8 mouse cellular contexts compared by ENCODE assay signal in genomic region chr8:71537028-71537867, GRCm38 (mm10). TPM values are rescaled to one million over a fixed set of nuclear protein-coding genes. Genes with fewer than 3 reads are reported as not detected.
DNase-seq lines count a peak whose midpoint lies in the region; ATAC-seq and TF ChIP-seq lines count a peak whose summit lies in the region.

Gene Bst2 (minus strand): TSS chr8:71537456.

- 5% methylated on average over 37 of the region's 37 CpGs for WGBS in forebrain, postnatal 0 days
- 4% methylated on average over 37 of the region's 37 CpGs for whole genome bisulfite sequencing in hindbrain, embryonic 10.5 days

- peak within 1 kb of the TSS; percentile 77 for H3K4me3 ChIP-seq in G1E (ENCODE audit: low read depth, low read length)
- peak within 1 kb of the TSS; percentile 19 for H3K4me3 ChIP-seq in forebrain, postnatal 0 days (ENCODE audit: low read depth, low read length)
- peak within 1 kb of the TSS; percentile 51 for H3K4me3 ChIP-seq in hindbrain, embryonic 10.5 days

- H3K27me3 ChIP-seq in G1E (ENCODE audit: insufficient read depth, low read length) = no peaks in the 10 kb centered on the region
- peaks cover 8% of the 10 kb centered on the region for H3K27me3 ChIP-seq in forebrain, postnatal 0 days (ENCODE audit: insufficient read depth, low read length)
- H3K27me3 ChIP-seq in hindbrain, embryonic 10.5 days (ENCODE audit: insufficient read depth, poor library complexity, severe bottlenecking) = peaks cover 45% of the 10 kb centered on the region

- no peak within 1 kb of the TSS for H3K27ac ChIP-seq in forebrain, postnatal 0 days (ENCODE audit: low read depth, low read length)
- peak within 1 kb of the TSS; percentile 46; the same call in 1 of the 2 replicates for H3K27ac ChIP-seq in hindbrain, embryonic 10.5 days

- no peak for TF ChIP-seq CTCF in G1E (IDR thresholded peaks at IDR 0.05; ENCODE audit: low read depth, low read length)
- TF ChIP-seq CTCF in forebrain, postnatal 0 days (IDR thresholded peaks at IDR 0.05; ENCODE audit: low read depth) = no peak

- peak; percentile 83 for ATAC-seq in G1E (ENCODE audit: extremely low read depth, insufficient number of reproducible peaks, low FRiP score, poor library complexity, severe bottlenecking)
- peak; percentile 47; the same call in 1 of the 2 replicates for ATAC-seq in forebrain, postnatal 0 days

- no peak within 1 kb of the TSS for H3K9ac ChIP-seq in forebrain, postnatal 0 days

- H3K4me1 ChIP-seq in G1E (ENCODE audit: insufficient read depth, low read depth, low read length) = peaks cover 49% of the 10 kb centered on the region
- no peaks in the 10 kb centered on the region for H3K4me1 ChIP-seq in forebrain, postnatal 0 days (ENCODE audit: insufficient read depth)
- peaks cover 18% of the 10 kb centered on the region for H3K4me1 ChIP-seq in hindbrain, embryonic 10.5 days (replicated peaks)

- H3K9me3 ChIP-seq in G1E (replicated peaks) = no peaks in the 10 kb centered on the region
- H3K9me3 ChIP-seq in forebrain, postnatal 0 days (ENCODE audit: low read length) = no peaks in the 10 kb centered on the region
- H3K9me3 ChIP-seq in hindbrain, embryonic 10.5 days = no peaks in the 10 kb centered on the region

- H3K36me3 ChIP-seq in G1E (replicated peaks) = peaks cover 14% of the 10 kb centered on the region
- no peaks in the 10 kb centered on the region for H3K36me3 ChIP-seq in forebrain, postnatal 0 days (ENCODE audit: insufficient read depth)
- H3K36me3 ChIP-seq in hindbrain, embryonic 10.5 days = no peaks in the 10 kb centered on the region

- peak within 1 kb of the TSS; percentile 45 for H3K4me2 ChIP-seq in forebrain, postnatal 0 days (ENCODE audit: low read depth)

- intact Hi-C loops in left cerebral cortex, postnatal 25 days (cut with DNase I) = no loop called here

- peak; percentile 85 for DNase-seq in G1E (ENCODE audit: low spot score)
- peak; percentile 67 for DNase-seq in brain, adult 2 months (ENCODE audit: low read depth, low spot score)
- DNase-seq in forebrain, postnatal 0 days = peak; percentile 29
- DNase-seq in hindbrain, embryonic 10.5 days (ENCODE audit: low spot score) = peak; percentile 75
- DNase-seq in left cerebral cortex, postnatal 25 days (ENCODE audit: low spot score in 2 of 2) = peak; percentile 26 to 39
- peak; percentile 82 for DNase-seq in mesoderm, embryonic 11.5 days (ENCODE audit: low read depth, low spot score)
- peak; percentile 34 for DNase-seq in right cerebral cortex, postnatal 4 days
- no peak for DNase-seq in cerebellum, adult 11-12 months

RNA-seq across cellular contexts. Expression of gene Bst2, which starts in this region (rescaled TPM):
- 6.3 and 8.0 TPM in 2 replicates for total RNA-seq in G1E (2014; fragmentation: Nextera tagmentation)
- 6.4 and 7.6 TPM in 2 replicates for total RNA-seq in G1E (2017)
- 44.0 and 59.6 TPM in 2 replicates for polyA plus RNA-seq in G1E (2012)
- total RNA-seq in forebrain, postnatal 0 days (2014; rRNA removed) = 10.1 and 17.8 TPM in 2 replicates
- 19.3 and 21.0 TPM in 2 replicates for polyA plus RNA-seq in forebrain, postnatal 0 days (2015; fragmentation: Nextera tagmentation; extraction: Ambion mirVana)
- 8.9 and 9.6 TPM in 2 replicates for polyA plus RNA-seq in hindbrain, embryonic 10.5 days (2016; fragmentation: Nextera tagmentation; extraction: Ambion mirVana)
- 1 to 10 TPM; 2.3 to 4.3 TPM for total RNA-seq in left cerebral cortex, postnatal 25 days (2021)

Comparison
In these comparisons a context has a peak if more than half of its experiments do, and no peak if none do; other contexts are left out.
1. H3K4me3 ChIP-seq: peak in every context shown above with its lines; median percentile 77 in G1E; 51 in hindbrain, embryonic 10.5 days; 19 in forebrain, postnatal 0 days.